Mouse (Mus musculus): ENCODE results near the gene Six3. TPM values are rescaled to one million over a fixed set of nuclear protein-coding genes. Genes with fewer than 3 reads are reported as not detected.

Gene Six3
- polyA plus RNA-seq, 1 experiment from 2014 or later = 2.1 TPM

DNA sequence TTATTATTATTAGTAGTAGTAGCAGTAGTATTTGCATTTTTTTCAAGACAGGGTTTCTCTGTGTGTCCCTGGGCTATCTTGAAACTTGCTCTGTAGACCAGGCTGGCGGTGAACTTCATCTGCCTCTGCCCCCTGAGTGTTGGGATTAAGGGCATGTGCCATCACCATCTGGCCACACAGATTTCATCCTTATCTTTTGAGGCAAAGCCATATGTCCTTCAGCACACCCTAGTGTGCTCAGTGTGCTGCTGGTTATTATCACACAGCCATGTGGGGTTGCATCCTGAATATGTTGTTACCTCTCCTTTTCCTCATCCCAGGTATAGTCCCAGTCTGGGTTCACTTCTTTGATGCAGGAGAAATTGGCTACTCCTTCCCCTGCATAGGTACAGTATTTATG is 46.6 kb downstream of the Six3 start:
- WGBS = 89% methylated on average over 1 of the region's 1 CpGs
- ATAC-seq (ENCODE audit: low read depth) = no peak

GRCm38 (mm10) chr17:85661521-85661920 is 48.1 kb downstream of the Six3 start:
- DNase-seq (ENCODE audit: low spot score) = no peak
- Histone ChIP-seq H3K36me3 (ENCODE audit: control insufficient read depth, insufficient read depth, low read length) (no peaks in the 10 kb centered on the region), H3K4me1 (ENCODE audit: control insufficient read depth, insufficient read depth, low read length) (no peaks in the 10 kb centered on the region), H3K27ac (replicated peaks; ENCODE audit: low read depth, low read length) (no peak overlapping the region), H3K4me3 (ENCODE audit: low read depth, low read length) (no peak overlapping the region), H3K27me3 (replicated peaks; ENCODE audit: control insufficient read depth, insufficient read depth, low read length) (0 out of 2 replicates have a peak, but pooled peaks cover under 1% of the 10 kb centered on the region), H3K9me3 (ENCODE audit: control insufficient read depth, low read length) (no peaks in the 10 kb centered on the region), H3K4me2 (ENCODE audit: low read depth, low read length) (no peak overlapping the region), H3K9ac (ENCODE audit: low read depth, low read length) (no peak overlapping the region)
- 67% methylated on average over 5 of the region's 5 CpGs for WGBS
- no peak for ATAC-seq (ENCODE audit: low read depth)

More for the DNA sequence above, 46.6 kb downstream of the Six3 start:
- Histone ChIP-seq H3K4me1 (ENCODE audit: control insufficient read depth, insufficient read depth, low read length) (no peaks in the 10 kb centered on the region), H3K27me3 (replicated peaks; ENCODE audit: control insufficient read depth, insufficient read depth, low read length) (no peaks in the 10 kb centered on the region), H3K27ac (replicated peaks; ENCODE audit: low read depth, low read length) (no peak overlapping the region), H3K4me3 (ENCODE audit: low read depth, low read length) (no peak overlapping the region), H3K9me3 (ENCODE audit: control insufficient read depth, low read length) (no peaks in the 10 kb centered on the region), H3K4me2 (ENCODE audit: low read depth, low read length) (no peak overlapping the region), H3K36me3 (ENCODE audit: control insufficient read depth, insufficient read depth, low read length) (no peaks in the 10 kb centered on the region), H3K9ac (ENCODE audit: low read depth, low read length) (no peak overlapping the region)
- DNase-seq (ENCODE audit: low spot score) = no peak

GRCm38 (mm10) chr17:85664202-85664601 is 50.8 kb downstream of the Six3 start:
- H3K4me2 ChIP-seq (ENCODE audit: low read depth, low read length) = peak overlapping the region; percentile 53; the same call in 1 of the 2 replicates
- H3K27ac ChIP-seq (replicated peaks; ENCODE audit: low read depth, low read length) = no peak overlapping the region
- DNase-seq (ENCODE audit: low spot score) (no peak), ATAC-seq (ENCODE audit: low read depth) (0 out of 2 replicates have a peak, but pooled peaks have one; percentile 1)
- H3K36me3 ChIP-seq (ENCODE audit: control insufficient read depth, insufficient read depth, low read length) = no peaks in the 10 kb centered on the region
- no peak overlapping the region for H3K9ac ChIP-seq (ENCODE audit: low read depth, low read length)
- no peaks in the 10 kb centered on the region for H3K4me1 ChIP-seq (ENCODE audit: control insufficient read depth, insufficient read depth, low read length)
- no peaks in the 10 kb centered on the region for H3K9me3 ChIP-seq (ENCODE audit: control insufficient read depth, low read length)
- 0 out of 2 replicates have a peak, but pooled peaks cover 6% of the 10 kb centered on the region for H3K27me3 ChIP-seq (replicated peaks; ENCODE audit: control insufficient read depth, insufficient read depth, low read length)
- WGBS = 36% methylated on average over 2 of the region's 2 CpGs
- peak overlapping the region; percentile 31 for H3K4me3 ChIP-seq (ENCODE audit: low read depth, low read length)

GRCm38 (mm10) chr17:85664618-85665320 is 51.4 kb downstream of the Six3 start:
- Histone ChIP-seq H3K4me1 (ENCODE audit: control insufficient read depth, insufficient read depth, low read length) (no peaks in the 10 kb centered on the region), H3K27ac (replicated peaks; ENCODE audit: low read depth, low read length) (no peak overlapping the region), H3K36me3 (ENCODE audit: control insufficient read depth, insufficient read depth, low read length) (no peaks in the 10 kb centered on the region), H3K4me3 (ENCODE audit: low read depth, low read length) (peak overlapping the region; percentile 31), H3K9me3 (ENCODE audit: control insufficient read depth, low read length) (no peaks in the 10 kb centered on the region), H3K4me2 (ENCODE audit: low read depth, low read length) (peak overlapping the region; percentile 53), H3K27me3 (replicated peaks; ENCODE audit: control insufficient read depth, insufficient read depth, low read length) (0 out of 2 replicates have a peak, but pooled peaks cover 6% of the 10 kb centered on the region), H3K9ac (ENCODE audit: low read depth, low read length) (0 out of 2 replicates have a peak overlapping the region, but pooled peaks have one; percentile 39)
- ATAC-seq (ENCODE audit: low read depth) (peak; percentile 85), DNase-seq (ENCODE audit: low spot score) (peak; percentile 93)
- WGBS = 1% methylated on average over 20 of the region's 20 CpGs

Other genes starting within 250 kb of the Six3 start
- gene Six2, start 74.7 kb downstream of the Six3 start, polyA plus RNA-seq (2014; fragmentation: Nextera tagmentation; extraction: Ambion mirVana) = 12.5 and 13.2 TPM in 2 replicates